1 mouse cellular context compared by ENCODE assay signal in genomic region chr16:36675902-36676301, GRCm38 (mm10).
TF ChIP-seq lines count a peak whose summit lies in the region.

No protein-coding gene starts in this region.

TF ChIP-seq in CH12.LX, 34 proteins besides CTCF, POLR2A, EP300 and RAD21 (continued from another document):
- TF ChIP-seq JUND (conservative IDR thresholded peaks at IDR 0.05; ENCODE audit: low read depth, low read length) = no peak
- TF ChIP-seq POLR2AphosphoS2 (IDR thresholded peaks at IDR 0.05; ENCODE audit: low read depth, low read length) = no peak
